Mouse (Mus musculus): ENCODE measurements at regions not wholly inside any gene's neighbourhood (a gene's known extent, or its start where the extent isn't known, plus 50 kb on each side); places are given as distances from the start of the nearest gene placed in this dataset.

DNA sequence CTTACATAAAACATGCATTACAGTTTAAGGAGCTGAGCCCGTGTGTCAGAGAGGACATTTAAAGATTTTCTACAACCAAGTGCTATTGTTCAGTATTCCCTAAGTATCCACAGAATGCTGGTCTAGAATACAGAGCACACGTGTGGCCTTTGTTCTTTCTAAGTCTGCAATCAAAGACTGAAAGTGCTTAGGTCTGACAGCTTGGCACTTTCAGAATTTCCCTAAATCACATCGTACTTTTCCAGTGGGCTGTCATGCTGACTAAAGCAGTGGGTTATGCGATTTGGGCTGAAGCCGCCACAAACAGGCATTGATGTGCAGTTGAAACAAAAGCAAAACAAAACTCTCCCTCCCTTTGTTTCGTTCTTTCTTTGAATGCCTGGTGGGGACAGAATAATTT, 84.9 kb upstream of the Pam start:
- no peak overlapping the region for H3K27ac ChIP-seq (ENCODE audit: control insufficient read depth, low read depth, low read length)
- no peaks in the 10 kb centered on the region for H3K4me1 ChIP-seq (ENCODE audit: control insufficient read depth in 1 of 2, insufficient read depth in 2 of 2, low read length in 2 of 2)
- no peaks in the 10 kb centered on the region for H3K79me2 ChIP-seq (ENCODE audit: control insufficient read depth, insufficient read depth, low read length, poor library complexity)
- TF ChIP-seq TAL1 (IDR thresholded peaks at IDR 0.05; ENCODE audit: low read length) (no peak), CTCF (IDR thresholded peaks at IDR 0.05 in 2 of 3, conservative IDR thresholded peaks at IDR 0.05 in 1 of 3; ENCODE audit: control insufficient read depth in 1 of 3, insufficient read depth in 1 of 3, low read depth in 2 of 3, low read length in 3 of 3, poor library complexity in 1 of 3, severe bottlenecking in 1 of 3) (no peak), MAFK (IDR thresholded peaks at IDR 0.05; ENCODE audit: borderline replicate concordance, low read depth, low read length) (no peak), NELFE (IDR thresholded peaks at IDR 0.05; ENCODE audit: low read depth, low read length) (no peak), USF2 (IDR thresholded peaks at IDR 0.05; ENCODE audit: borderline replicate concordance in 1 of 2, insufficient read depth in 1 of 2, low read depth in 1 of 2, low read length in 2 of 2) (no peak), ZKSCAN1 (IDR thresholded peaks at IDR 0.05; ENCODE audit: low read depth, low read length) (no peak), MXI1 (IDR thresholded peaks at IDR 0.05; ENCODE audit: low read depth, low read length) (no peak), UBTF (IDR thresholded peaks at IDR 0.05; ENCODE audit: borderline replicate concordance, insufficient read depth, low read depth, low read length) (no peak), MAX (IDR thresholded peaks at IDR 0.05; ENCODE audit: low read length) (no peak), MAZ (IDR thresholded peaks at IDR 0.05; ENCODE audit: low read depth, low read length) (no peak), GABPA (IDR thresholded peaks at IDR 0.05; ENCODE audit: low read depth, low read length) (no peak), TCF12 (IDR thresholded peaks at IDR 0.05; ENCODE audit: low read depth, low read length) (no peak), RCOR1 (IDR thresholded peaks at IDR 0.05; ENCODE audit: low read depth, low read length) (no peak), ZMIZ1 (IDR thresholded peaks at IDR 0.05; ENCODE audit: low read depth, low read length) (no peak)
- DNase-seq (ENCODE audit: low read depth, low spot score): no peak
- no peaks in the 10 kb centered on the region for H3K36me3 ChIP-seq (ENCODE audit: control insufficient read depth in 1 of 2, insufficient read depth in 2 of 2, low read length in 2 of 2)
- no peaks in the 10 kb centered on the region for H3K27me3 ChIP-seq (ENCODE audit: control insufficient read depth in 1 of 2, insufficient read depth in 2 of 2, low read length in 2 of 2)
- no peak overlapping the region for H3K9ac ChIP-seq (ENCODE audit: control insufficient read depth, low read depth, low read length, poor library complexity, severe bottlenecking)
- H3K9me3 ChIP-seq (replicated peaks; ENCODE audit: insufficient read depth, low read length): no peaks in the 10 kb centered on the region
- H3K4me3 ChIP-seq (ENCODE audit: control insufficient read depth in 1 of 2, insufficient read depth in 1 of 2, low read depth in 2 of 2, low read length in 2 of 2): no peak overlapping the region

DNA sequence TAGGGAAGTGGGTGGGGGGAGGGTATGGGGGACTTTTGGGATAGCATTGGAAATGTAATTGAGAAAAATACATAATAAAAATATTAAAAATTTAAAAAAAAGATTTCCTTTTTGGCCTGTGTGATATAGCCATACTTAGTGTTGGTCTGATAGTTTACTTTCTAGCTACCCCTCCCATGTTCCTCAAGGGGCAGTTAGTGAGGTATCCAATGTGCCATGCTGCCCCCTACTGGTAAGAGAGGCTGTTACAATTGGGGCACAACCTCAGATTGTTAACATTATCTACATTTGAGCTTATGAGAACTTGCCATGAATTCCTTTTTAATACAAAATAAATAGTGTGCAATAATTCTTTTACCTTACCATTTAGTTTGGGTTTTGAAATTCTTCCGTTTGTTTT, 83.6 kb upstream of the Pam start:
- H3K9ac ChIP-seq (ENCODE audit: control insufficient read depth, low read depth, low read length, poor library complexity, severe bottlenecking): no peak overlapping the region
- no peaks in the 10 kb centered on the region for H3K79me2 ChIP-seq (ENCODE audit: control insufficient read depth, insufficient read depth, low read length, poor library complexity)
- no peak overlapping the region for H3K4me3 ChIP-seq (ENCODE audit: control insufficient read depth in 1 of 2, insufficient read depth in 1 of 2, low read depth in 2 of 2, low read length in 2 of 2)
- H3K27me3 ChIP-seq (ENCODE audit: control insufficient read depth in 1 of 2, insufficient read depth in 2 of 2, low read length in 2 of 2): no peaks in the 10 kb centered on the region
- no peaks in the 10 kb centered on the region for H3K36me3 ChIP-seq (ENCODE audit: control insufficient read depth in 1 of 2, insufficient read depth in 2 of 2, low read length in 2 of 2)
- no peaks in the 10 kb centered on the region for H3K4me1 ChIP-seq (ENCODE audit: control insufficient read depth in 1 of 2, insufficient read depth in 2 of 2, low read length in 2 of 2)
- H3K9me3 ChIP-seq (replicated peaks; ENCODE audit: insufficient read depth, low read length): no peaks in the 10 kb centered on the region
- peak; percentile 46 for TF ChIP-seq SMC3 (IDR thresholded peaks at IDR 0.05; ENCODE audit: low read depth, low read length)
- no peak for TF ChIP-seq POLR2AphosphoS5 (IDR thresholded peaks at IDR 0.05; ENCODE audit: borderline replicate concordance, low read depth, low read length)
- peak; percentile 51 to 59 (median 58) for TF ChIP-seq CTCF (IDR thresholded peaks at IDR 0.05 in 2 of 3, conservative IDR thresholded peaks at IDR 0.05 in 1 of 3; ENCODE audit: control insufficient read depth in 1 of 3, insufficient read depth in 1 of 3, low read depth in 2 of 3, low read length in 3 of 3, poor library complexity in 1 of 3, severe bottlenecking in 1 of 3)
- TF ChIP-seq MAFK (IDR thresholded peaks at IDR 0.05; ENCODE audit: borderline replicate concordance, low read depth, low read length): no peak
- no peak for TF ChIP-seq GABPA (IDR thresholded peaks at IDR 0.05; ENCODE audit: low read depth, low read length)
- peak; percentile 39 for TF ChIP-seq RAD21 (IDR thresholded peaks at IDR 0.05; ENCODE audit: low read depth, low read length)
- TF ChIP-seq HCFC1 (IDR thresholded peaks at IDR 0.05; ENCODE audit: low read depth, low read length): no peak
- TF ChIP-seq ZC3H11A (IDR thresholded peaks at IDR 0.05; ENCODE audit: low read depth, low read length): peak; percentile 47; the same call in 1 of the 2 replicates
- TF ChIP-seq BHLHE40 (IDR thresholded peaks at IDR 0.05; ENCODE audit: borderline replicate concordance, low read depth, low read length): no peak
- no peak for TF ChIP-seq E2F4 (IDR thresholded peaks at IDR 0.05; ENCODE audit: borderline replicate concordance, low read depth, low read length)
- no peak for TF ChIP-seq ZKSCAN1 (IDR thresholded peaks at IDR 0.05; ENCODE audit: low read depth, low read length)
- TF ChIP-seq MYB (IDR thresholded peaks at IDR 0.05; ENCODE audit: low read depth, low read length): no peak
- no peak for TF ChIP-seq CHD1 (IDR thresholded peaks at IDR 0.05; ENCODE audit: low read depth, low read length)
- no peak for TF ChIP-seq TAL1 (IDR thresholded peaks at IDR 0.05; ENCODE audit: low read length)
- TF ChIP-seq ETS1 (IDR thresholded peaks at IDR 0.05; ENCODE audit: low read depth, low read length): no peak
- no peak for TF ChIP-seq MAX (IDR thresholded peaks at IDR 0.05; ENCODE audit: low read length)
- peak; percentile 17 for DNase-seq (ENCODE audit: low read depth, low spot score)
- no peak overlapping the region for H3K27ac ChIP-seq (ENCODE audit: control insufficient read depth, low read depth, low read length)
